Mouse (Mus musculus) cerebellum, postnatal 14 days (tissue): ENCODE results near the gene Traf7.
A peak's percentile ranks its signal among the peaks of the same experiment; 100 is the strongest.

Experiments
- DNase-seq, 2 experiments: peaks; one replicate each; pipeline ENCODE4 v3.0.0; 2021; ENCODE audit warnings: mixed read lengths in 2 of 2

The Traf7 gene

GRCm38 (mm10) chr17:24545247-24545646 lies 17.5 kb upstream of the Traf7 start:
- DNase-seq: no peak

DNA sequence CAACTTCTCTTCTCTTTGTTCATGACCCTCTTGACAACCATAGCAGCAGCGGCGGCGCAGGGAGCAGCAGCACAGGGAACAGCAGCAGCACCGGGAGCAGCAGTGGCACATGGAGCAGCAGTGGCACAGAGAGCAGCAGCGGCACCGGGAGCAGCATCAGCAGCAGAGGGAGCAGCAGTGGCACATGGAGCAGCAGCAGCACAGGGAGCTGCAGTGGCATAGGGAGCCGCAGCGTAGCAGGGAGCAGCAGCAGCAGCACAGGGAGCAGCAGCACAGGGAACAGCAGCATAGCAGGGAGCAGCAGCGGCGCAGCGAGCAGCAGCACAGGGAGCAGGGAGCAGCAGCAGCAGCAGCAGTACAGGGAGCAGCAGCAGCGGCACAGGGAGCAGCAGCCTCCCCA lies 16.9 kb upstream of the Traf7 start:
- no peak for DNase-seq

GRCm38 (mm10) chr17:24540375-24540774 lies 12.6 kb upstream of the Traf7 start:
- peak; percentile 64 to 69 for DNase-seq

GRCm38 (mm10) chr17:24538950-24539349 lies 11.2 kb upstream of the Traf7 start:
- DNase-seq: peak; percentile 75 to 80

DNA sequence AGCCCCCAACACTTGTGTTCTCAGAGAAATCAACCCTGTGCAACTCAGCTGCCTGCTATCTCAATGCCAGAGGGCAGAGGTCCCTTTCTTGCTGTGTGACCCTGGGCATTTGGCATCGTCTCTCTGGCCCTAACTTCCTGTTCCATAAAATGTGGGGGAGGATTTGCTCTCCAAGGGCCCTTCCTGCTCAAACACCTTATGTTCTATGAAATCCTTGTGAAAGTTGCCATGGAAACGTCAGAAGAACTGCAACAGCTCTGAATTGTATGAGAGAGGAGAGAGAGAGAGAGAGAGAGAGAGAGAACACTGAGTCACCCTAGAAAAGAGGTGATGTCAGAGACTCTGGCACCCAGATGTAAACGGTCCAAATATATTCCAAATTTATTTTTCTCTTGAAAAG lies 9.8 kb upstream of the Traf7 start:
- DNase-seq: no peak

- DNase-seq: no peak
Measured at GRCm38 (mm10) chr17:24535300-24535699, 7.6 kb upstream of the Traf7 start.

DNA sequence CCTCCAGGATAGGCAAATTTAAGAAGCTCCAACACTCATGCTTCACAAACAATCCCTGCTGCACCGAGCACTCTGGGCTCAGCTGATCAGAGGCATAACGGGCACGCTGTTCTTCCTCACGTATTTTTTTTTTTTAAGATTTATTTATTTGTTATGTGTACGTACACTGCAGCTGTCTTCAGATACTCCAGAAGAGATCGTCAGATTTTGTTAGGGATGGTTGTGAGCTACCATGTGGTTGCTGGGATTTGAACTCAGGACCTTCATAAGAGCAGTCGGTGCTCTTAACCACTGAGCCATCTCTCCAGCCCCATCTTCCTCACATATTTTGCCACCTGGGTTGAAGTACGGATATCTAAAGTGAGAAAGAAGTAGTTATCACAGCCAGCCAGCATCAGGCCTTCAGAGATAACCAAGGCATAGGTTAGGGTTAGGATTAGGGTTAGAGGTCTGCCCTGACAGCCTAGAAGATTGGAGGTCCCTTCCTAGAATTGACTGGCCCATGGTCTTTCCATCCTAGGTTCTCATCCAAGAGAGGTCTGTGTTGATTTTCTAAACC lies 6.5 kb upstream of the Traf7 start, which contains the start of gene Rab26:
Gene Rab26, minus strand, starts transcription at position 51 of the 559 bp plus-strand sequence.
- DNase-seq: no peak

DNA sequence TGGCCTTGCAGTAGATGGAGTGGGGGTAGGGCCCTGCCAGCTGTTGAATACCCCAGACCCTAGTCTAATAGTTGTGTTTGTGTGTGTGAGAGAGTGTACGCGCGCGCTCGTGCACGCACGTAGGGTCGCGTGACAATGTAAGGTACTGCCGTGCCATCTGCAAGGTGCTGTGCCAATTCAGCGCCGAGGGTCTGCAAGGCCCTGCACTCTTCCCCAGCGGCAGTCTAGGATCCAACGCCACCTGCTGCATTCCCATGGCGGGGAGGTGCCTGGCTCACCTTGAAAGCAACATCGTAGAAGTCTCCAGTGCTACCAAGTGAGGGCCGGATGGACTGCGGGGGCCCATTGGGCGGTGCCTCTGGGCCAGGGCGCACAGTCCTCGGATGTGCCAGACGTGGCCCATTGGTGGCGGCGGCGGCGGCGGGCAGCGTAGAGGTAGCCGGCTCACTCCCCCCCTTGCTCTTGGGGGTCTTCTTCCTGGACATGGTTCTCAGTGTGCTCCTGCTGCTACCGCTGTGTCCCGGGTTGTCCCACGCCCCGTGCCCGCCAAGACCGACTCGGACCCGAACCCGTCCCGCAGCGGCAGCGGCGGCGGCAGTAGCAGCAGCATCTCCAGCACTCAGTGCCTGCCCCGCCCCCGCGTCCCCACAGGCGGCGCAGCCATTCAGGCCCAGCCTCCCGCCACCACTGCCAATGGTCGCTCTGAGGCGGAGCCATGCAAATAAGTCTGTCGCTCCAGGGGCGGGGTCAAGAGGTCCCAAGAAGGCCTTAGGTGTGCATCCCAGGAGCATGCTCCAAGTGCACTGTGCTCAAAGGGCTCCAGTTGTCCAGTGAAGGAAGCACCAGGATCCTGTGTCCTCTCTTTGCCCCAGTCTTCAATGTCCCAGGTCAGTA lies 5.6 kb upstream of the Traf7 start:
- peak; percentile 86 to 88 for DNase-seq

GRCm38 (mm10) chr17:24532045-24532444 lies 4.3 kb upstream of the Traf7 start:
- no peak for DNase-seq

- no peak for DNase-seq
Measured at GRCm38 (mm10) chr17:24531064-24531463, 3.3 kb upstream of the Traf7 start.

DNA sequence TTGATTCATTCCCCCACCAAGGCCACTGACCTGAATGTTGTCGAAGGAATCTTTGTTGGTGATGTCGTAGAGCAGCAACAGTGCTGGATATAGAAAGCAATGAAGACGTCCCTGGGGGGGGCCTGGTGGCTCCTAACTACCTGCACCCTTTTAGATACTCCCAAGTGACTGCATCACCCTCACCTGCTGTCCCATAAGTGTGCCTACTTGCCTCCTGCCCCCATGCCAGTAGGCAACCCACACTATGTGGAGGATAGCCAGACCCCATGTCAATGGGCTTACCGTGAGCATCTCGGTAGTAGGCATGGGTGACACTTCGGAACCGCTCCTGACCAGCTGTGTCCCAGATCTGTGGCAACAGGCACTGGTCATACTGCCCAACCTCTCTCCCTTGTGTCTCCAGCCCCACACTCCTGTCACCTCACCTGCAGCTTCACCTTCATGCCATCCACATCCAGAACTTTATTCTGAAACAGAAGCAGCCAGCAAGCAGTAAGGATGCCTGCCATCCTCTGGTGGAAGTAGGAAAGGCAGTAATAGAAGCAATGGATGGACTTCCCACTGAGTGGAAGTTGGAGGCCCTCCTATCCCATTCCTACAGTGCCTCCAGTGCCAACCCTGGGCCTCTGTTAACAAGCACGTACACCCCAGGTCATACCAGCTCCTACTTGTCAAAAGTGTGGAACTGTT lies 2.8 kb upstream of the Traf7 start:
- no peak for DNase-seq

DNA sequence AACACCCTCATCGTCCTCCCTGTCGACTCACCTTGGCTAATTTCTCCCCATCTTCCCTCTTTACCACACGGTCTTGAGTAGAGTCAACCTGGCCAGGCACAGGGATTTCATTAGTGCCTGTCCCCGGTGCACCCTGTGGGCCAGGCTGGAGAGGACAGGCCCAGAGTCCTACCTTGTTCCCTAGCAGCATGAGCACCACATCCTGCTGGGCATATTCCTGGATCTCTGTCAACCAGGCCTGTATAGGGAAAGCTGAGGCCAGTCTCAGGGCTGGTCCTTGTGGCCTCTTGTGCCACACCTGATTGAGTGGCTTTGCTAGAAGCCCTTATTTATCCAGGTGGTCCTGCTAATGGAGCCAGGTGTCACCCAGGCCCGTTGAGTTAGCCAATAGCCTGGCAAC lies 2.1 kb upstream of the Traf7 start:
- DNase-seq: no peak

GRCm38 (mm10) chr17:24529007-24529451 lies 1.3 kb upstream of the Traf7 start:
- peak; percentile 84 to 86 for DNase-seq

- DNase-seq: no peak
Measured at GRCm38 (mm10) chr17:24528560-24528918, 801 bp upstream of the Traf7 start.

DNA sequence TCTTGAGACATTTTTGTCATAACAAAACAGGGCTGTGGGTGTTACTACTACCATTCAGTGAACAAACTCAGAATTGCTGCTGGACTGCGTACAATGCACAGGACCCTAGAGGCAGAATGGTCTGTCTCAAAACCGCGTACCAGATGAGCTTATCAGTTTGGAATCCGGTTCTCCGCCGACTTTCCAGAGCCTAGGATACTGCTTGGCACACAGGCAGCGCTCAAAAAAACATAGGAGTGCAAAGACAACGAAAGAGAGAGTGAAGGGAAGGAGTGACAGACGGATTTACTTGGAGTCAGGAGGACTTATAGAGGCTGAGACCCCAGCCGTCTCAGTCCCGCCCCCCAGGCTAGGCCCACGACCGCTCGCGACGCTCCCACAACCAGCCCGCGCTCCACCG lies 423 bp downstream of the Traf7 start:
- DNase-seq: no peak

- no peak for DNase-seq
Measured at GRCm38 (mm10) chr17:24524734-24525133, 3.0 kb downstream of the Traf7 start.

DNA sequence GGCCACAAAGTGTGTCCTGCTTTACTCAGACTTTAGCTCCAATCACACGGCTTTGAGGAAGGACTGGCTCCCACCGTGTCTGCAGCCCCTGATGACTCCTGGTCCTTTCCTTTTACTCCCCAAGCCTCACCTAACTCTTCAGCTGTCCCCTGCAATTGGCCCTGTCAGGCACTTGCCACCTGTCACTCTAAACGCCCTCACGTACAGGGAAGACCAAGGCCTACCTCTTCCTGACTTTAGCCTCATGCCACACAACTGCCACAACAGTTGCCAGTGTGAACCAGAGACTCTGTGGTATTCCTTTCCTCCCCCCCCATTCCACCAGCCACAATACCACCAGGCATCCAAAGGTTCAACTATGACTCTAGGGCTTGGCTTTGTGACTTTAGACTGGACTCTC lies 7.3 kb downstream of the Traf7 start:
- no peak for DNase-seq

GRCm38 (mm10) chr17:24514270-24515257 lies 13.2 kb downstream of the Traf7 start:
- DNase-seq: no peak

DNA sequence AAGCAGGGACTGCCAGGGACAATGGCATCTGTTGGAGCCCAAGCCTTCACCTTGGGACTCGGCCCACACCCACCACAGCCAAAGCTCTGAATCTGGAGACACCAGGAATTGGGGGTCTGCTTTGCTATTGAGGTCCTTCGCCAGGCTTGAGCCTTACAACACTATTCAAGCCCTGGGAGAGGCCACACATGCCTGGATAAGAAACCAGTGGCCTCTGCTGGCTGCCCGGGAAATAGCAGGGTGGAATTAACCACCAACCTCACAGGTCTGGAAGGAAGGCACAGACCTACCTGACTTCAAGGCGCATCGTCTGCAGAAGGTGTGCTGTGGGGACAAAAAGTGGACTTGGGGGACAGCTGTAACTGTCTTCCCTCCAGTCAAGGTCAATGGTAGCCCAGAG lies 14.1 kb downstream of the Traf7 start:
- DNase-seq: peak; percentile 85 to 86

DNA sequence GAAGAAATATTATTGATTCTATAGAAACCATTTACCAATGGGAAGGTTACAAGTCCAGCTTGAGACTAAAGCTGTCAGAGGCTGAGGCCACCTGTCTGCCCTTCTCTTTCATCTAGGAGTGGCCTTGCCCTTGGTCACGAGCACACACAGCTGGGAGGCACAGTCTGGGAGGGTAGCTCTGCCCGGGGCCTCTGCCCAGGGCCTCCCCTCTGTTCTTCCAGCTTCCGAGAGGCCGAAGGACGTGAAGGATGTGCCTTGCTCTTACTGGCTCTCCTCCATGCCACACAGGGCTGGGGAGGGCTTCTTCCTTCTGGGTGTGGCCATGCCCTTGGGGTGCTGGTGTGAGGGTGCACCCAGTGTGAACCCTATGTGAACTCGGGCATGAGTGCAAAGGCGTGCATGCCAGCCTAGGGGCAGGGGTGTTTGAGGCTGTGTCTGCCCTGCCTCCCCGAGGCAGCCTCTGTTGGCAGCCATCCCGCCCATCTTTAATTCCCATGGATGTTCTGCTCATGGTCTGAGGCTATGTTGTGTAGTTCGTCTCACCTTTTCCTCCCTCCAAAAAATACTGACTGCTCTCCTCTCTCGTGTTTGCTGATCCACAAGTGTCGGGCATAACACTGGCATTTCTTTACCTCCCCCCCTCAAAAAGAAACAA lies 19.8 kb downstream of the Traf7 start:
- peak in 1 of 2 experiments; percentile 55 for DNase-seq

GRCm38 (mm10) chr17:24507129-24507664 lies 20.5 kb downstream of the Traf7 start:
- DNase-seq: peak; percentile 35 to 44
